Comparison of ENCODE assay signal across 28 mouse cellular contexts in genomic region chr6:9066435-9066834, GRCm38 (mm10).
DNase-seq lines count a peak whose midpoint lies in the region; ATAC-seq and TF ChIP-seq lines count a peak whose summit lies in the region.
"Had no signal": no experiment of that assay in that cellular context is flagged by ENCODE, and none has a peak within 500 bp of the region (broad histone marks: within the 10 kb centered on the region; RNA-seq: fewer than 3 reads in every experiment).

No protein-coding gene starts in this region.

- DNase-seq in forebrain, embryonic 11.5 days (ENCODE audit: low spot score): no peak
- no peak for DNase-seq in forebrain, postnatal 0 days
- peak; percentile 62 for DNase-seq in Muller cell, postnatal 12 days (ENCODE audit: inconsistent ontology term)
- DNase-seq in heart, adult 8-10 months (ENCODE audit: low spot score): no peak
- DNase-seq in heart, postnatal 36 days: no peak
- DNase-seq in frontal cortex, adult 2 months (ENCODE audit: extremely low spot score in 1 of 2, low spot score in 1 of 2): no peak
- DNase-seq: adrenal gland, adult 2 months; adrenal gland, postnatal 14 days; B cell, adult 2 months; cerebellum, adult 11-12 months; cerebellum, adult 8-10 months; cerebellum, postnatal 10 days; cerebellum, postnatal 36 days; gastrocnemius, postnatal 25 days; heart, adult 18-20 months; heart, postnatal 14 days; kidney, adult 2 months had no signal

- H3K9ac ChIP-seq in forebrain, embryonic 11.5 days (ENCODE audit: low read length): no peak overlapping the region
- no peak overlapping the region for H3K9ac ChIP-seq in forebrain, postnatal 0 days
- H3K9ac ChIP-seq in forebrain, embryonic 13.5 days: no peak overlapping the region
- H3K9ac ChIP-seq in forebrain, embryonic 16.5 days (replicated peaks; ENCODE audit: low read depth, low read length): no peak overlapping the region
- H3K9ac ChIP-seq: embryonic facial prominence, embryonic 12.5 days; heart, embryonic 13.5 days; hindbrain, embryonic 12.5 days; hindbrain, embryonic 15.5 days had no signal

- H3K9me3 ChIP-seq in forebrain, embryonic 11.5 days (ENCODE audit: control insufficient read depth, low read length): no peaks in the 10 kb centered on the region
- H3K9me3 ChIP-seq in forebrain, postnatal 0 days (ENCODE audit: low read length): no peaks in the 10 kb centered on the region
- H3K9me3 ChIP-seq in forebrain, embryonic 13.5 days (replicated peaks): no peaks in the 10 kb centered on the region
- H3K9me3 ChIP-seq in forebrain, embryonic 16.5 days (ENCODE audit: control insufficient read depth, low read length): no peaks in the 10 kb centered on the region
- H3K9me3 ChIP-seq: embryonic facial prominence, embryonic 12.5 days; G1E; heart, embryonic 10.5 days; heart, embryonic 13.5 days; hindbrain, embryonic 12.5 days; hindbrain, embryonic 15.5 days had no signal

- intact Hi-C loops in heart, postnatal 36 days (cut with DNase I): no loop called here

- TF ChIP-seq CTCF in forebrain, postnatal 0 days (IDR thresholded peaks at IDR 0.05; ENCODE audit: low read depth): no peak

- H3K36me3 ChIP-seq in forebrain, embryonic 11.5 days (ENCODE audit: control insufficient read depth, insufficient read depth, low read length): no peaks in the 10 kb centered on the region
- H3K36me3 ChIP-seq in forebrain, postnatal 0 days (ENCODE audit: insufficient read depth): no peaks in the 10 kb centered on the region
- no peaks in the 10 kb centered on the region for H3K36me3 ChIP-seq in forebrain, embryonic 13.5 days (ENCODE audit: poor library complexity, severe bottlenecking)
- H3K36me3 ChIP-seq in forebrain, embryonic 16.5 days (ENCODE audit: control insufficient read depth, insufficient read depth): no peaks in the 10 kb centered on the region
- H3K36me3 ChIP-seq: embryonic facial prominence, embryonic 12.5 days; G1E; heart, embryonic 10.5 days; heart, embryonic 13.5 days; hindbrain, embryonic 12.5 days; hindbrain, embryonic 15.5 days had no signal

- WGBS in forebrain, embryonic 11.5 days: 34% methylated on average over 3 of the region's 3 CpGs
- 16% methylated on average over 3 of the region's 3 CpGs for WGBS in forebrain, postnatal 0 days
- WGBS in forebrain, embryonic 13.5 days: 18% methylated on average over 3 of the region's 3 CpGs
- 7% methylated on average over 3 of the region's 3 CpGs for WGBS in forebrain, embryonic 16.5 days

- no peak overlapping the region for H3K27ac ChIP-seq in forebrain, embryonic 11.5 days (ENCODE audit: low read depth, low read length)
- no peak overlapping the region for H3K27ac ChIP-seq in forebrain, postnatal 0 days (ENCODE audit: low read depth, low read length)
- H3K27ac ChIP-seq in forebrain, embryonic 13.5 days: no peak overlapping the region
- no peak overlapping the region for H3K27ac ChIP-seq in forebrain, embryonic 16.5 days (ENCODE audit: low read length)
- H3K27ac ChIP-seq: embryonic facial prominence, embryonic 12.5 days; heart, embryonic 10.5 days; heart, embryonic 13.5 days; hindbrain, embryonic 12.5 days; hindbrain, embryonic 15.5 days had no signal

- no peak overlapping the region for H3K4me3 ChIP-seq in forebrain, embryonic 11.5 days (ENCODE audit: low read depth, low read length)
- no peak overlapping the region for H3K4me3 ChIP-seq in forebrain, postnatal 0 days (ENCODE audit: low read depth, low read length)
- H3K4me3 ChIP-seq in forebrain, embryonic 13.5 days: no peak overlapping the region
- H3K4me3 ChIP-seq in forebrain, embryonic 16.5 days (replicated peaks; ENCODE audit: low read length): no peak overlapping the region
- H3K4me3 ChIP-seq: embryonic facial prominence, embryonic 12.5 days; erythroblast, embryonic 14.5 days; heart, embryonic 10.5 days; heart, embryonic 13.5 days; hindbrain, embryonic 12.5 days; hindbrain, embryonic 15.5 days had no signal

- no peak overlapping the region for H3K4me2 ChIP-seq in forebrain, embryonic 11.5 days (ENCODE audit: low read depth, low read length, severe bottlenecking)
- H3K4me2 ChIP-seq in forebrain, postnatal 0 days (ENCODE audit: low read depth): no peak overlapping the region
- no peak overlapping the region for H3K4me2 ChIP-seq in forebrain, embryonic 13.5 days
- H3K4me2 ChIP-seq in forebrain, embryonic 16.5 days (ENCODE audit: low read length): no peak overlapping the region
- H3K4me2 ChIP-seq: embryonic facial prominence, embryonic 12.5 days; heart, embryonic 13.5 days; hindbrain, embryonic 12.5 days; hindbrain, embryonic 15.5 days had no signal

- peak; percentile 75 for ATAC-seq in forebrain, embryonic 11.5 days (replicated peaks; ENCODE audit: low FRiP score)
- ATAC-seq in forebrain, postnatal 0 days: no peak
- ATAC-seq in forebrain, embryonic 13.5 days: peak; percentile 81; the same call in 1 of the 2 replicates
- ATAC-seq in forebrain, embryonic 16.5 days: peak; percentile 62; the same call in 1 of the 2 replicates
- ATAC-seq: intestine, postnatal 0 days had no signal

- peaks cover 2% of the 10 kb centered on the region for H3K4me1 ChIP-seq in forebrain, embryonic 11.5 days (replicated peaks; ENCODE audit: control insufficient read depth, insufficient read depth, low read length)
- no peaks in the 10 kb centered on the region for H3K4me1 ChIP-seq in forebrain, postnatal 0 days (ENCODE audit: insufficient read depth)
- peaks cover 9% of the 10 kb centered on the region; the same call in 1 of the 2 replicates for H3K4me1 ChIP-seq in forebrain, embryonic 13.5 days
- 0 out of 2 replicates have a peak, but pooled peaks cover 3% of the 10 kb centered on the region for H3K4me1 ChIP-seq in forebrain, embryonic 16.5 days (replicated peaks; ENCODE audit: control insufficient read depth, insufficient read depth, low read length)
- H3K4me1 ChIP-seq: embryonic facial prominence, embryonic 12.5 days; heart, embryonic 10.5 days; heart, embryonic 13.5 days had no signal

- no peaks in the 10 kb centered on the region; the same call in 1 of the 2 replicates for H3K27me3 ChIP-seq in forebrain, embryonic 11.5 days (ENCODE audit: control insufficient read depth, insufficient read depth, low read length)
- no peaks in the 10 kb centered on the region for H3K27me3 ChIP-seq in forebrain, postnatal 0 days (ENCODE audit: insufficient read depth, low read length)
- H3K27me3 ChIP-seq in forebrain, embryonic 13.5 days: no peaks in the 10 kb centered on the region
- no peaks in the 10 kb centered on the region for H3K27me3 ChIP-seq in forebrain, embryonic 16.5 days (replicated peaks; ENCODE audit: control insufficient read depth, insufficient read depth, low read length)
- H3K27me3 ChIP-seq: CH12.LX; embryonic facial prominence, embryonic 12.5 days; heart, embryonic 13.5 days; hindbrain, embryonic 12.5 days; hindbrain, embryonic 15.5 days had no signal
